Mouse (Mus musculus) heart, postnatal 25 days (tissue): Measurements from ENCODE around the gene Gcnt2. TPM values are rescaled to one million over a fixed set of nuclear protein-coding genes. Genes with fewer than 3 reads are reported as not detected.

Experiments used
- microRNA-seq: library from miRNA; unstranded; fragments of <30 nt; microRNA quantifications from one replicate; pipeline ENCODE4 v1.2.0, GENCODE M21; 2022
- total RNA-seq, 2 experiments: library from RNA; stranded (reverse); gene quantifications; 2 replicates each; pipeline ENCODE4 v1.2.3; 2021

Gene Gcnt2
- total RNA-seq, 2 experiments from 2014 or later: 8.3 to 11.2 TPM

Small RNAs within 50 kb of the gene (microRNA-seq; reads per million reads assigned to microRNA genes)
- gene Mir5124a: not detected

Other genes starting within 250 kb of the Gcnt2 start
- gene Tfap2a, start 121.4 kb upstream of the Gcnt2 start, total RNA-seq: under 1 TPM; 0.14 to 0.23 TPM
- gene Pak1ip1, start 141.3 kb downstream of the Gcnt2 start, total RNA-seq: 10 to 100 TPM; 24.3 to 24.8 TPM
- 100 to 1,000 TPM; 188 to 203 TPM for gene Tmem14c, start 156.5 kb downstream of the Gcnt2 start, total RNA-seq
- gene Mak, start 220.0 kb downstream of the Gcnt2 start, total RNA-seq: not detected